Mouse (Mus musculus): Measurements from ENCODE around the gene Fam57b.
A peak's percentile ranks its signal among the peaks of the same experiment; 100 is the strongest.

The Fam57b gene

DNA sequence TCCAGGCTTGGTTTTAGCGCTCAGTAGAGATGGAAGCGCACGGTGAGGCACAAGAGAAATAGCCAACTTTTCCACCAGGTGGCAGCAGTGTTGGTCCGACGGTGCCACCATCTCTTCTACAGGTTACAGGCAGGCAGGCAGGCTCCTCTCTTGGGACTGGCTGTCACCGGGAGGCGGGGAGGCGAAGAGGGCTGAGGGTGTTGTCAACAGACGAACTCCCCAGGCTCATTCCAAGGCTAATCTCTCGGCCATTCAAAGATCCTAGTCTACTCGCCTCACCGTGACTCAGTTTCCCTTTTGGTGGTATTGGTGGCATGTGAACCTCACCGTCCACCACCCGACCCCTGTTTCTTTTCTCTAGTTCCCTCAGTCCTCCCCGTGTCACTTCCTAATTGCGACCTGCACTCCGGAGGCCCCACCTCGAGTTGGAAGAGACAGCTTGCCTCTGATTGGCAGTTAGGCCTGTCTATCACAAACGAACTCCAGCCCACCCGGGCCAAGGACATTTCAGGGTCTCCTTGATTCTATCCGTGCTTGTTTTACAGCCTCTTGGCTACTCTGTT, 34.6 kb downstream of the Fam57b start:
- peak; percentile 82 for DNase-seq

DNA sequence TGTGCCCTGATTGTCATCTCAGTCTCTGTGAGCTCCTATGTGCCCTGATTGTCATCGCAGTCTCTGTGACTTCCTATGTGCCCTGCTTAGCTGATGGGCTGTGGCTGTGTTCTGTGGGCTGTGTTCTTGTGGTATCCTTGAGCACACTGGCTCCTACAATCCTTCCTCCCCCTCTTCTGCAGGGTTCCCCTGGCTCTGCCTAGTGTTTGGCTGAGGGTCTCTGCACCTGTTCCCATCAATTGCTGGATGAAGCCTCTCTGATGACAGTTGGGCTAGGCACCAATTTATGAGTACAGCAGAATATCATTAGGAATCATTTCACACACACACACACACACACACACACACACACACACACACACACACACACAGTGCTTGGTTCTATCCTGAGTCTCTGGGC, 35.8 kb downstream of the Fam57b start:
- no peak for DNase-seq

DNA sequence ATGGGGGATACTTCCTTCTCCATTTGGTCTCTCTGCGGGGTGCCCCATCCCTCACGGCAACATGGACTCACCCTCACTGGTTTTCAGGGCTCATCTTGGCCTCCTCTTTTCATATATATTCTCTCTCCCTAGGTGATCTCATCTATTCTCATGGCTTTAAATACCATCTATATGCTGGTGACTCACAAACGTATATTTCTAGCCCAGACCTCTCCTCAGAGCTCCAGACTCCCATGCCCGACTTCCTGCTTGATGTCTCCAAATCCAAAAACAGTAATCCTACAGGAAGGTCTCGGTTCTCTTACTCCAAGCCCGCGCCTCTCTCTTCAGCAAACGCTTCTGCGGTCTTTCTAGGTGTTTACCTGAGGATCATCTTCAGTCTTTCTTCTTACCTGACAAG, 45.8 kb downstream of the Fam57b start:
- no peak for DNase-seq

DNA sequence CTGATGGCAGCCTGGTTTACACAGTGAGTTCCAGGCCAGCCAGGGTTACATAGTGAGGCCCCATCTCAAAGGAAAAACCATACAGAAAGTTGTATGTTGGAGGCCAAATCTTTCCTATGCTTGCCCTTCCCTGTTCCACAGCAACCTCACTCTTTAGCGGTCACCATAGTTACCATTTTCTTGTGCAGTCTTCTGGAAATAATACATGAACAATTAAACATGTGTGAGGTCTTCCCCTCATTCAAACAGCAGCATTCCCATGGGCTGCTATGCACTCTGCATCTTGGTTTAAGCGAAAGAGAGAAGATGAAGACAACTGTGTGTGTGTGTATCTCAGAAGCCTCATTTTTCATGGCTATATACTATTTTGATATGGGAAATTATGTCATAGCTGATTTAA, 48.0 kb downstream of the Fam57b start:
- no peak for DNase-seq

DNA sequence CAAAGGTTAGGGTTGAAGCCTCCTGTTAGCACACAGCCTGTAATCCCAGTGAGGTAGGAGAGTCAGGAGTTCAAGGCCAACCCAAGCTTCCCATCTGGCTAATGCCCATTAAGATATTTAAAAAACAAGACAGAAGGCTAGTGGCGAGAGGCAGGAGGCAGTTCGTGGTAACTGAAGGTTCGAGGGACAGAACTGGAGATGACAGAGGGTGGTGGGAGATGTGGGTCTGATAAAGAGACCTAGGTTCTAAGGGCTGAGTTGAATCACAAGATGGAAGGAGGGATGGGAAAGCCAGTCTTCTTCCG, 49.6 kb downstream of the Fam57b start, which contains the start of gene Doc2a:
Gene Doc2a, plus strand, starts transcription at position 301 of the 305 bp plus-strand sequence.
- no peak for DNase-seq

DNA sequence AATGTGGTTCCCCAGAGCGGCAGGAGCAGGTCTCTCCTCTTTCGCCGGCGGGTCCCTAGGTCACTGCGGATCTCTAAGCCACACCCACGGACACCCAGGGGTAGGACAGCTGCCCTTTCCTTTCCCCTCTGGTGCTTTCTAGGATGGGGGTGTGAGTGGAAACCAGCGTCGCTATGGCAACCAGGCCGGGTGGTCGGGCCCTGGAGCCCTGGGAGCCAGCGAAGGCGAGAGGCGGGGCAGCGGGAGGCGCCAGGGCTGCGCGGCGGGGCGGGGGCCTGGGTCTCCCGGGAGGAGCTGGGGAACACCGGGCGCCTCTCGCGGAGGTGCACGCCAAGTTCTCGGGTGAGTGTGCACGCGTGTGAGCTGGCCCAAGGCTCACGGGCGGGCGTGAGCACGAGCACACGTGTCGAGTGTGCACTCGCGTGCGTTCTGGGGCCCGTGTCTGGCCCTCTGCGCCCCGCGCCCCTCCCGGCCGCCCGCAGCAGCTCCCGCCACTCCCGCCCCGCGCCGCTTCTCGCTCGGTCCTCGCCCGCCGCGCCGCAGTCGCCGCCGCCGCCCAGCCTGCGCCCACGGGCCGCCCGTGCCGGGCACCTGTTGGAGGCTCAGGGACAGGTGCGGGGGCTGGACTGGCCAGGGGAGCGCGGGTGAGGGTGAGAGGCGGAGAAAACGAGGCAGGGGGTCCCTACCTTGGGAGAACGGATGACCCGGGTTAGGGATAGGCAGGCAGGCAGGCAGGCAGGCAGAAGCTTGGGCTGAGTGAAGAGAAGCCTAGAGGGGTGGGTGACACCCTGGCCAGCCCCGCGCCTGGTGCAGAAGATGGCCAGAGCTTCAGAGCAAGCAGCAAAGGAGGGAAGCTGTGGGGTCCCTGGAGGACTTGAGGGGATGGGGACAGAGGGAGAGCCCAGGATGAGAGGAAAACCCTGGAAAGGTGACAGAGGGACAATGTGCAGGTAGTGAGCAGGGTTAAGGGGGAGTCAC, 50.2 kb downstream of the Fam57b start:
- DNase-seq: peak; percentile 57

DNA sequence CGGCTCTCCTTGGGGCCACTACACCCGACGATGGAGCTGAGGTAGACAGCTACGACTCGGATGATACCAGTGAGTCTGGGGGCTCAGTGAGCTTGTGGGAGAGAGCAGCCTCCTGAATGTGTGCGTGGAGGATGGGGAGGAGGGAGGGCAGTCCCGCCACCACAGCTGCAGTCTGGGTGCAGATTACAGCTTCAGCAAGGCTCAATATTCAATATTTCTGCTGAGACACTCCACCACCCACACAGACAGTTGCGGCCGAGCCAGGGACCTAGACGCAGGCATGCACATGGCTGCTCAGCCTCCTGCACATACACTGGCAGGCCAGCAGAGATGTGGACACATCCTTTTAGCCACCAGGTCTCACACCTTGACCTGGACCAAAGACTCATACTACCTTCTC, 51.3 kb downstream of the Fam57b start:
- peak; percentile 52 for DNase-seq

DNA sequence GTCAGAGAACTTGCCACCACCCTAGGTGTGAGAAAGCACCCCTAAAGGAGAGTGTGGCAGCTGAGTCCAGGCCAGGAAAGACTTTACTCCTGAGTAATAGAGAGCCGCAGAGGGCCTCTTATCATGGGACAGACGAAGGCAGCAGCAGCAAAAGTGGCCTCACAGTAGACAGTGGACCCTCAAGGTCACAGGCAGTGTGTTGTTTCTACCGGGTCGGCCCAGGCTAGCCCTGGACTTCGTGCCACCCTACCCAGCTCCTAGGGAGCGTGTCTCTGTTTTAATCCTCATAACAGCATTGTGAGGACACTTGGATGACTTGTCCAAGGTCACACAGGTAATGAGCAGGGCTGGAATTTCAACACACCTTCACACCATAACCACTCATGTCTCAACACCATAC, 52.7 kb downstream of the Fam57b start:
- no peak for DNase-seq

DNA sequence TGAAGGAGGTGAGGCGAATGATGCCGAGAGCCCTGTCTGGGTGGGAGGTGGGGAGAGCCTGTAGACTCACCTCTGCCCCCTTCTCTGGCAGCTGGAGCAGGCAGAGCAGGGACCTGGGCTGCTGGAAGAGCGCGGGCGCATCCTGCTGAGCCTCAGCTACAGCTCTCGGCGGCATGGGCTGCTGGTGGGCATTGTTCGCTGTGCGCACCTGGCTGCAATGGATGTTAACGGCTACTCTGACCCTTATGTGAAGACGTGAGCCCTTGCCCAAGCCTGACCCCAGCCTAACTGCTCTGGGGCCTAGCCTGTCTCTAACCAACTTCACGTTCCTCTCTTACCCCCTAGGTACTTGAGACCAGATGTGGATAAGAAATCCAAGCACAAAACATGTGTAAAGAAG, 53.7 kb downstream of the Fam57b start:
- DNase-seq: no peak

DNA sequence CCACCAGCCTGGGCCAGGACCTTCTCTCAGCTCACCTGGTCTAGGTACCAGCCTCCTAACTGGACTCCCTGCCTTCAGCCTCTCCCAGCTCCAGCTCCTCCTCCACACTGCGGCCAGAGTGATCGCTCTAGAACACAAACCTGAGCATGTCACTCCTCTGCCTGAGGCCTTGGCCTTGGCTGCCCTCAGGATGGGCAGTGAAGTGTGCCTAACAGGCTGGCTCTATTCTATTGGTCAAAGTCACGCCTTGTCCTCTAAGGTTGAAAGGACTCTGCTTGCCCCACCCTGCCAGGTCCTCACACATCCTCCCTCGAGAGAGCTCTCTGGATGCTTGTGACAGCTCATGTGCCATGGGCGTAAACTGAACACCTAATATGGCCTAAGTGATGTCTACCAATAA, 56.0 kb downstream of the Fam57b start:
- no peak for DNase-seq

DNA sequence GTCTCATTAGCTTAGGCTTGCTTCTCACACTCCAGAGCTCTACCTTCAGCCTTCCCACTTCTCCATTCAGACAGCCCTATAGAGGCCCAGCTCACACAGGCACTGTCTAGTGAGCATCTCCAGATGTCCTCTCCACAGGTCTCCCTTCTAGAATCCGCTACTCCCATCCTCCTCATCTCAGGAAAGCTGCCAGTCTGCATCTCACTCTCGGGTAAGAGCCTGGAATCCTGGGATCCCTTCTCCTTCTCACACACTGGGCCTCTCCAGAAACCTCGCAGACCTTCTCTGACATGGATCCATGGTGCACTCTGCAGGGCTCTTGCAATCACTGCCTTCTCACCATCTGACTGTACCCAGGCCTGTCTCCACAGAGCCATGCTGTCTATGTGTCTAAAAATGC, 58.2 kb downstream of the Fam57b start:
- no peak for DNase-seq

DNA sequence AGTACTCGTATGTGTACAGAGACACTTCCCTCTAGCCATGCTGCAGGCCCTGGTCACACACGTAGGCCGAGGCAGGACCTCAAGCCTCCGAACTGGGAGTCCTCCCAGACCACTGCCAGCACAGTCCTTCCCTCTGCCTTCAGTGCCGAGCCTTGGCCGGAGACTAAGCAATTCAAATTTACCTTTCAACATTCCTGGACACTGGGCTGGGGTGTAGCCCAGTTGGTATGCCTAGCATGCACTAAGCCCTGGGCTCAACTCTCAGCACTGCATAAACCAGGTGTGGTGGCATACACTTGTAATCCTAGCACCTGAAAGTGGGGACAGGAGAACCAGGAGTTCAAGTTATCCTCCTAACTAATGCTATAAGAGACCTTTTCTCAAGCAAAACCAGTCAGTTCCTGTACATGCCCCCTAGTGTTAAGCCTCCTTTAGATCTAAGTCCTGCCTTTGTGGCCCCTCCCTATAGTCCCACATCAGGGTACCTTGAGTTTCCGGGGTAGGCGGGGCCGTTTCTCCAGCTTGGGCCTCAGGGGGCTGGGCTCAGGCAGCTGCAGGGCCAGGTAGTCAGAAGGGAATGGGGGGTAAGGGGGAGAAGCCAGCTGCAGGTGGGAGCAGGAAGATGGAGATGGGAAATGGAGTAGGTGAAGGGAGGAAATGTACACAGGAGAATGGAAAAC, 59.4 kb downstream of the Fam57b start:
- no peak for DNase-seq

DNA sequence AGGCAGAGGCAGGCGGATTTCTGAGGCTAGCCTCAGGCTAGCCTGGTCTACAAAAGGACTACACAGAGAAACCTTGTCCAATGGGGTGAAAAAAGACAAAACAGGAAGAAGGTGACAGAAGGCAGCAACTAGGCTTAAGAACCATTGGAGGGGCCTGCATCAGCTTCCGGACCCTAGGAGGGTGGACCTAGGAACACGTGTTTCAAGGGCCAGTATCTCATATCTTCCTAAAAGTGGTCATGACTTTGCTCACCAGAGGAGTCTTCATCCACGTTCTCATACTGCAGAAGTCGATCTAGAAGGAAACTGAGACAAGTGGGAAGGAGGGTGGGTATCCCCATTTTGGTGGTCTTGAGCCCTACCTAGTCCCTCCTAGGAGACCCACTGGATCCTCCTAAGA, 63.5 kb downstream of the Fam57b start:
- DNase-seq: no peak

DNA sequence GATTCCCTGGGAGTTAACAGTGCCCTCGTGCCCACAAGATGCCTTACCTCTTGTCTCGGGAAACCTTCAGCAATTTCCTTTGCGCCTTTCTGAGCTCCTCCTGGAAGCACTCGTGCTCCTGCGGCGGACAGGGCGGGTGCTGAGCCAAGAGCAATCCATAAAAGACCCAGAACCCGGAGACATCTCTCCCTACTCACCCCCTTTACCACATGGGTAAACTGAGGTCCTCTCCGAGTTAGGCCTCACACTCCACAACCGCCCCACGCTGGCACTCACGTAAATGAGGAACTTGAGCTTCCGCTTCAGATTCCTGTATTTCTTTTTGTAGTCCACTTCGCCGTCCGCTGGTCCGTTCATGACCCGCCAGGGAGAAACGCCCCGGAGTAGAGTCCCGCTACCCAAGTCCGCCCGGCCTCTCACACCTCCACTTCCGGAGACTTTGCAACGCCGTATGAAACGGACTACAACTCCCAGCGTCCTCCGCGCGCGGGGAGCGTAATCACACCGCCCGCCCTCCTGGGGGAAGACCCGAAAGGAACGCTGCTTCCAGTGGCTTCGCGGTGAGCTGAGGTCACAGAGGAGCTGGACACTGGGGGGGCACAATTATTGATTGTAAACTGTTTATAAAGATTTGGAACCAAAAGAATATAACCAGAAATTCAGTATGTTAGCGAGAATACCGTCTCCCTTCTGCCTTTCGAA, 64.1 kb downstream of the Fam57b start, which contains the start of gene Hirip3:
Gene Hirip3, plus strand, starts transcription at position 544 of the 702 bp plus-strand sequence.
- DNase-seq: peak; percentile 93

DNA sequence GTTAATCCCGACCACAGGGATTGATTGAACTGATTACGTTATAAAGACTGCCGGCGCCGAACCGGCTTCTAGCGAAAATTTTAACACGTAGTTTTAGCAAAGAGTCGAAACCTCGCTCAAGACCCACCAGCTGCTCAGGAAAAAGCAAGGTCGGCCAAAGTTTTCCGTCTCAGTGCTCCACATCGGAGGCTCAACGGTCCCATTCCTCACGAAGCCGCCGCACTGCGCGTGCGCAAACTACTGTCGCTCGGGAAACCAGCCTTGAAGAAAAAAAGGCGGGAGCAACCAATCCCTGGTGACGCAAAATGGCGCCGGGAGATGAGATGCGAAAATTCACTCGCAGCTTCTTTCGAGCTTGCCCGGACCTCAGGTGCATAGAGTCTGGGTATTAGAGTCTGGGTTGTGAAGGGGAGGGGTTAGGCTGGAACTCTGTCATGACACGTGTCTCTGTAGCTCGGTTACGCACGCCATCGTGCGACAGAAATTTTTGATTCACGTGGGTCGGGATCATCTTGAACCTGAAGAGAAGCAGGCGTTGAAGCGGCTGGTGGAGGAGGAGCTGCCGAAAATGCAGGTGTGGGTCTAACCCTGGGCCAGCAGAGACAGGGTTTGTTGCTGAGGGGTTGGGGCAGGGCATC, 64.8 kb downstream of the Fam57b start, which contains the start of gene Ino80e:
Gene Ino80e, minus strand, starts transcription at position 231 of the 638 bp plus-strand sequence.
- DNase-seq: peak; percentile 96

DNA sequence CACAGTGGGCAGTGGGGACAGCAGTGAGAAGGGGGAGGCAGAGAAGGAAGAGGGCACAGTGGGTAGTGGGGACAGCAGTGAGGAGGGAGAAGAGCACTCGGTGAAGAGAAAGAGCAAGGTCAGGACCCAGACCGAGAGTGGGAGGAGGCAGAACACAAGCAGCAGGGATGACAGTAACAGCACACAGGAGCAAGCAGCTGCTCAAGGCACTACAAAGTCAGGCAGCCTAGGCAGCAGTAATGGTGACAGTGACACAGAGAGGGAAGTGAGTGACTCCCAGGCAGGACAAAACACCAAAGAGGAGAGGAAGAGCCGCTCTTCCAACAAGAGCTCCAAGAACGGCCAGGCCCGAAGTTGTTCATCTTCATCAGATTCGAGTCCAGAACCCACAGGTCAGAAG, 66.3 kb downstream of the Fam57b start:
- no peak for DNase-seq

DNA sequence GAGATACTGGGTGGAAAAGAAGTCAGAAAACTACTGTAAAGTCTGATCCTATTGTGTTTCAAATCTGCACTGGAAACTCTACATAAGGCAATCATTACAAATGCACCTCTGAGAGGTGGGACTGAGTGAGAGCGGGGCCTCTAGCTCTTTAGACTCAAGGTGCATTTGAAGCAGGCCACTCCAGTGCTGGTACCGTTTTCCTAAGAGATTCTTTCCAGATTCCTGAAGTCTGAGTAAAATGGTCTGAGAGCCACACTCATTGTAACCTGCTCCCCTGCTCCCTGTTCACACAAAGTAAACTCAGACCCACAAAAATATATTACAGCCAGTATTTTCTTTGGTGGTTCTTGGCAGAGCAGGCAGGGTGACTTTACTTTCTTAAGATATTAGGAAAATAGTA, 70.1 kb downstream of the Fam57b start:
- no peak for DNase-seq

DNA sequence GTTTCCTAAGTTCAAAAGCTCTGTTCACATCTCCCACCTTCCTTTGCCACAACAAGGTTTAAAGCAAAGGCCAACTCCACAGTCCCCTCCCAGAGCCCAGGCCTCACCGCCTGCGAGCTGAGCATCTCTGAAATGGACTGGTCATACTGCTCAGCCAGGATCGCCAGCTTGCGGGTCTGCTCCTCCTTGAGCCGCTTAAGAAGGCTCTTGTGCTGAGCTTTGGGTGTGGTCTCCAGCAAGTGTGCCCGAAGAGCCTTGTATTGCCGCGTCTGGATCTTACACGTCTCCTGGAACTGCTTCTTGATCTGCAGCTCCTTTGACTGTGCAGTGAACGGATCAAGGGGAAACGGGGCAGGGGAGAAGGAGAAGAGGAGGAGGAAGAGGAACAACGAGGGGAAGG, 70.5 kb downstream of the Fam57b start:
- DNase-seq: no peak

DNA sequence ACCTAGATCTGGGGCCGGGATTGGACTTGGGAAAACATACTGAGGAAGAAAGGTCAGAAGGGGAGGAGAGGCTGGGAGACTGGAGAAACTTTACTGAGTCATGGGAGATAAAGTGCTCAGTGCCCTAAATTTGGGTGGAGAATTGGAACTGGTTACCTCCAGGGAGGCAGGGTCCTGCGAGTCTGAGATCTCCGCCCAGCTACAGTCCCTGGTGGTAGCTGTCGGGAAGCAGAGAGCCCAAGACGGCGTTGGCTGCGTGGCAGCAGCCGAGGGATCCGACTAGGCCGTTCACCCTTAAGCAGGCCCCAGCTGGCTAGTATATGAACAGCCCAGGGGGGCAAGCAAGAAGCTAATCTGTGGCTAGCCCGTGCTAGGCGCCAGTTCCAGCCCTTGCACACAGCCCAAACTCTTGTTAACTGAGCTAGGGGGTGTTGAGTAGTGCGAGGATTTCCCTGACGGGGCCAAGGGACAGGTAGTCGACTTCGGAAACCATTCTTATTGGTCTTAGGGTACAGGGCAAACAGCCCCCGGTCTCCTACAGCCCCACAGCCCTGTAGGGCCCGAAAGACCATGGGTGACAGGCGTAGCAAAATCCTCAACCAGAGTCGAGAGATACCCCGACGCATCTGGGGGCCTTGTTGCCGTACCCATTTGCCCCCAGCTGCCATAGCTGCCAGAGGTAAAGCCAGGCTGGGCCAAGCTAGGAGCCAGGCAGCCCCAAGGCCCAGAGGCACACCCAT, 72.5 kb downstream of the Fam57b start:
- no peak for DNase-seq

DNA sequence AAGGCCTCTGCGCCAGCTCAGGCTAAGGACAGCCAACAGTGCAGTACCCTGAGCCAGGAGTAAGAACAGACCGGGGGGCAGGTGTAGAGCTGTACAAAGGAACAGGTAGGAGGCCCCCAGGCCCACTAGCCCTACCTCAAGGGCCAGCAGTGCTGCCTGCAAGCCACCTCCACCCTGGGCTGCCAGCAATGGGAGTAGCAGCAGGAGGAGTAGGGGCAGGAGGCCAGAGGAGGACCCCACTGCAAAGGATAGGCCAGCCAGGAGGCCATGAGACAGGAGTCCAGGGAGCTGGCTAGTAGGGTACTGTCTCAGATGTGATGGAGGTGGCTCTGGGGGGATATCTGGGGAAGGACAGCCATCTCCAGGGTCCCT, 73.0 kb downstream of the Fam57b start:
- no peak for DNase-seq

DNA sequence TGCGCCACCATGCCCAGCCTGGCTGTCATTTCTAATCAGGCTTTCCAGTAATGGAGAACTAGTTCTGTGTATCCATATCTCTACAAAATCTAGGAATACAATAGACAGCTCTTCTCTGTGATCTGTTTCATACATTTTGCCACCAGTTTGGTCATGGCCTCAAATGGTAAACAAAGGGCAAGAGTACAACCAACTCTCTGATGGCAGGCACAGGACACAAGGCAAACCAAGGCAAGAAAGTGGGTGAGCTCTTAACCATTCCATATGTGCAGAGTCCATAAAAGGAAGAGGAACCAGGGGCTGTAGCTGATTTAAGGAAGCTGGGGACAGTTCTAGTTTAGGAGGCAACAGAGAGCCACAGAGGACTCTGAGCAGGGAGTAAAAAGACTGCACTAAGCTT, 79.8 kb downstream of the Fam57b start:
- DNase-seq: no peak

All from right cerebral cortex, postnatal 14 days (tissue).